Mouse (Mus musculus): ENCODE data around the gene Ly6g5b.

Ly6g5b gene

DNA sequence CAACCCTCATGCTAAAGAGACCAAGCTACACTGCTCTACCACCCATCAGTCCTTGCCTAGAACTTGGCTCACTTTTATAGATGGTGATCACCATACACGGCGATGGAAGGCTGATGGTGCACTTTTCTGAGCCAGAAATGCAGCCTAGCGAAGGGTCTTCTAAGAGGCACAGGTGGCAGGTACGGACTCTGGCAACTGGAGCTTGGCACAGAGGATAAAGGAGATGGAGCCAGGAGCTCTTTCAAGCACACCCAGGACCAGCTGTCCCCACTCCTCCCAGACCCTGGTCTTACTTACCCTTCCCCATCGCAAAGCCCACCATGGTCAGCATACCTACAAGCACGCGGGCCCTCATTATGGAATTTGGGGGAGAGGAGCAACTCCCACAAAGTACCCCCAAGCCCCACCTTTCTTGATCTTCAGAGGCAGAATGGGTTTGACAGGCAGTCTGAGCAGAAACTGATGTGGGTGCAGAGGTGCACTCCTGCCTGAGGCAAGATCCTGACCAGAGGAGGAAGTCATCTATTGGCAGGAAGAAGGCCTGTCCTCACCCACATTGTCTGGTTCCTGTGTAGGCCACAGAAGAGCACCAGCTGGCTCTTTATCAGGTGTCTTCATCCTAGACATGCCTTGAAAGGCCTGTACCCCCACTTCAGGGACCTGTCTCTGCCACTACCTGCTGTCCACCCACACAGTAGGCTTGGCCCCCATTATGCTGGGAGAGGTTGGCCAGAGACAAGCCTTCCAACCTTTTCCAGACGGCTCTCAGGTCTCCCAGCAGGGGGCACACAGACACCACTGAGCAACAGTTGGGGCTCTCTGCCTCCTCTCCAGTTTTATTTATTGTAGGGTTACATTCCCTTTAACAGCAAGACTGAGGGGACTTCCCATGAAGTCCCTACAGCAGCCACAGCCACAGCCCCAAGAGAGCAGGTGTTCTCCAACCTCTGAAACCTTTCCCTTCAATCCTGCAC lies at the start of gene Ly6g5b:
Gene Ly6g5b (minus strand): TSS at position 383 of the 974 bp plus-strand sequence.
- CTCF ChIA-PET: interaction anchor here (0.9 kb wide), 1 partner anchor 118 kb away, joined by 3 read pairs; the partner anchor contains the start of gene Atp6v1g2

DNA sequence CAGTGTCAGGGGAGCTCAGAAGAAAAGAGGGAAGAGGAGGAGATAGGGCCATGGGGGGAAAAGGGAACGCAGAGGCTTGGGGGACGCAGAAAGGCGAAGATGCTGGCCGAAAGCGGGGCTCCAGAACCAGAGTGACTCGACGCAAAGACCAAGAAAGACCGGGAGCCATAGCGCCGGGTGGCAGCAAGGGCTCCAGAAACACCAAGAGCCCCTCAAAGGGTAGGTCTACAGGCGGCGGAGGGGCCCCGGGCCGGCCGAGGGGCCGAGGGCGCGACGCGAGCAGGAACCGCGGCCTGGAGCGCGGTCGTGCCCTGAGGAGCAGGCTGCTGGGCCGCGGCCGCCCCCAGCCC lies 49.0 kb upstream of the Ly6g5b start:
- CTCF ChIA-PET: interaction anchor here (0.8 kb wide), 1 partner anchor 58 kb away, joined by 3 read pairs; no protein-coding TSS in a partner anchor

DNA sequence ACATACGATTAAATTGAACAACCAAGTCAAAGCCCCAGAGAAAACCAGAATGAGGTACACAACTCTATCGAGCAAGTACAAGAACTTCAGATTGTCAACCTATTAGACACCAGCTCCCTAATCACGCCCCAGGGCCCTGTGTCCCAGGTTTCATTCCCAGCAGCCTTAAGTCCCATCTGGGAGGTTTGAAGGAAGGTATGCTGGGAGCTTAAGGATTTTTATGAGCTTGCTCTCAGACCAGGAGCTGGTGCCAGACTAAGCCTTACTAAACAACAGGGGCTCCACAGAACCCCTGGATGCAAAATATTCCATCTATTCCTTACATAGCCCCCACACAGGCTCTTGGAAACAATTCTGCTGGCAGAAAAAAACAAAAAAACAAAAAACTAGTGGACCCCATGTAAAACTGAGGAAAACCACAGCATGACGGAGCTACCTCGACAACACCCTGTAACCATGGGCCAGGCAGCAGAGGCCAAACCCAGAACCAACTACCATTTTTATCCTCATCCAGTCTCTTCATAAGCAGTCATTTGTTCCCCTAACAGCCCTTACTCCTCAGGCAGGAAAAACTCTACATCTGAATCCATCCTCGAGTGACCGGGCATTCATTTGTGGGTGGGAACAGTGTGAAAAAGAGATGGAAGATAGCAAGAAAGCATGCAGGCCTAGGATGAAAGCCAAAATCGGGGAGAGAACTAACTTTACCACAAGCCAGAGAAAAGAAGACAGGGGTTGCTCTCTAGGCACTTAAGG lies 48.3 kb upstream of the Ly6g5b start:
- CTCF ChIA-PET: interaction anchor here (0.8 kb wide), 1 partner anchor 57 kb away, joined by 3 read pairs; no protein-coding TSS in a partner anchor

DNA sequence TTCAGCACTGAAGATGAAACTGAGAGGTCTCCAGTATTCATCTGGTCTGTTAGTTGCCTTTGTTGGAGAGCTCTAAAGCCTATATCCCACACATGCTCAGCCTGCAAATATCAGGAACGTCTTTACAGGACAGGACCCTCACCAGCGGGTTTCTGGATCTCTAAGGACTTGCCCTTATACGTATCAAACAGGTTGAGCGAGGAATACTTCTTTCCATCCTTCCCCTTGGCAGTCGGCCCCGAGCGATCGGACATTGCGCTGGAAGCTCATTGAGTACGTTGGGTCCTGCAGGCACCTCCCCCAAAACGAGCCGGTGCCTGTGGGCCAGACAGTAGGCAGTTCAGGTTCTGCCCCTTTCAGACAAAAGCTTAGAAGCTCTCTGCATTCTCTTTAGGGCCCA lies 47.5 kb upstream of the Ly6g5b start:
- CTCF ChIA-PET: no interaction called here

DNA sequence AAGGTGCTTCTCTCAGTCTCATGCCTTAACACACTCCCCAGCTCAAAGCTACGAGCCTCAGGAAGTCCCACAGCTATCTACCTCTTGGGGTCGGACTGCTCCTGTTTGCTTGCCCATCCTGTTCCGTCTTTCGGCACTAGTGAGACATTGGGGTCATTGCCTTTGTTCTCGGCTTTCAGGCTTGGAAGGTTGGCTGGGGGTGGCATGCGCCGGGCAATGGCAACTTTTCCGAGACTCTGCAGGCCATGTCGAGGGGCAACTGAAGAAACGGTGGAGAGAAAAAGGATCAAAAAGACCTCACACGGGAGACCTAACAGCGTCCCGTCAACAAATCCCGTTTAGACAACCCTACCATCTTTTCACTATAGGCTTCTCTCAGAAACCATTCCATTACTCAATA lies 46.9 kb upstream of the Ly6g5b start:
- CTCF ChIA-PET: no interaction called here

DNA sequence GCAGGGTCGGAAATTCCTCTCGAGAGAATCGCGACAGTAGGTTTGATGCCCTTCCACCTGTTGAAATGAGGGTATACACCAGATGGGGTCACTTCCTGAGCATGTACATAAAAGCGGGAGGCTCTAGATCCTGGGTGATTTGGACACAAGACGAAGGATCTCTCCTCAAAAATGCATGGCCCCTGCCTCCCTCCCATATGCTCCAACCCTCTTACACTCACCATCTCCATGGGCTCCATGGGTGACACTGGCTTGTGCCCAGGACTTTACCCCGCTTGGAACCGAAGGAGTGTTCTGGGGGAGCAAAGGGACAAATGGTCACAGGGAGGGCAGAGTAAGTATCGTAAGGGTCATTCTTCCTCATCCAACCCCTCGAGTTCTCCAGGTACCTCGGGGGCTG lies 46.2 kb upstream of the Ly6g5b start:
- CTCF ChIA-PET: no interaction called here

DNA sequence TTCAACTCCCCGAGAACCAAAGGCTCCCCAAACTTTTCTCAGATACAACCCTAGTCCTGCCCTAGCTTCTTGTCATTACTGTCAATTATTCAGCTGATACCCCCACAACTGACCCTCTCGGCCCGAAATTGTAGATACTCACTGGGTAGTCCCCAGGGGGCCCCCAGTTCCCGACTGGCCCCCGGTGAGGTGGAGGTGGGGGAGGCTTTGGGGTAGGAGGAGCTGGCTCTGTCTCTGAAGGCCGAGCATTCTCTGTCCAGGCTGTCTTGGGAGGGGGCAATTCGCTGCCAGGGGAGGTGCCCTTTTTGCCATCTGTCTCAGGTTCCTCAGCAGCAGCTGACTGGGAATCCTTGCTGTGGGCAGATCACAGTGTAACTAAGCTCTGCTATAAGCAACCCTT lies 44.4 kb upstream of the Ly6g5b start:
- CTCF ChIA-PET: interaction anchor here (0.6 kb wide), 1 partner anchor 54 kb away, joined by 3 read pairs; no protein-coding TSS in a partner anchor

DNA sequence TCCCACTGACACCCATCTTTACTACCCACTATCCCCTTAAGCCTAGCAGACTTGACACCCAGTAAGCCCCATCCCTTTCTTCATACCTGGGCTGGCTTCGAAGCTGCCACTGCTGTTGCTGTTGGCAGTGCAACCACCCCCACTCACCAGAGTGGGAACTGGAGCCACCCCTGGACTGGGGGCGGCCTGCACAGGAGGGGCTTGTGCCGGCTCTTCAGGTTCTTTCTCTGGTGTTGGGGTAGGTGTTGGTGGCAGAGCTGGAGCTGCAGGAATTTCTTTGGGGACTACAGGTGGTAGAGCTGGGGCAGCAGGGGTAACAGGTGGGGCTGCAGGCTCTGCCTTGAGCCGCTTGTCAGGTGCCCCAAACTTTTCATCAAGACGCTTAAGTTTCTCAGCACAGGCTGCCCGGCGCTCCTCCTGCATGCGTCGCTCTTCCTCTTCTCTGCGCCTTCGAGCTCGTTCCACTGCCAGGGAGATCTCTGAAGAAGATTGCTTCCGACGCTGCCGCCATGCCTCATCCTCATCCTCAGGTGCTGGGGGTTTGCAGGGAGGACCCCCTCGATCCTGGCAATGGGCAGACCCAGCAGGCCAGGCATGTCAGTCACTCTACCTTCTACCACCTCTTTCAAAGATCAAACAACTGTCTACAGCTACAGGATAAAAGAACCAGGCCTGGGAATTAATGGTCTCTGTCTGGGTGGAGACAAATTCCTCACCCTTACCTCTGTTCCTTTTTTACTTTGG lies 43.8 kb upstream of the Ly6g5b start:
- CTCF ChIA-PET: no interaction called here

DNA sequence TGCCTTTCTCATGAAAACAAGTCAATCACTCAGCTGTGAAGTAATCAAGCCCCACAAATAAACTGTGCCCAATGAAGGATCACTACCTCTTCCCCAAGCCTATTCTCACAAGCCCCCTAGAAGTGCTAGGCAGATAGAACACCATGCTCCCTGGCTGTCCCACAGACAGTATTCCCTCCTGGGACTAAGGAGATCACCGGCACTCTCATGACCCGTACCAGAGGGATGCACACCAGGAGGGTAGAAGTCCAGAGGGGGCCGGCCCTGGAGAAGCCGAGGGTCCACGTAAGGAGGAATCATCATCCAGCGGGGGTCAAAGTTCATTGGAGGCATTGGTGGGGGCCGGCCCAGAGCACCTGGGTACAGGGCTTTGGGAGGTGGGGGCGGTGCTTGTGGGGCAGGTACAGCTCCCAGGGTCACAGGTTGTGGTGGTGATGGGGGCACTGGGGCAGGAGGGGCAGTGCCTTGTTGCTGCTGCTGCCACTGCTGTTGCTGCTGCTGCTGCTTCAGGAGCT lies 42.5 kb upstream of the Ly6g5b start:
- CTCF ChIA-PET: no interaction called here

DNA sequence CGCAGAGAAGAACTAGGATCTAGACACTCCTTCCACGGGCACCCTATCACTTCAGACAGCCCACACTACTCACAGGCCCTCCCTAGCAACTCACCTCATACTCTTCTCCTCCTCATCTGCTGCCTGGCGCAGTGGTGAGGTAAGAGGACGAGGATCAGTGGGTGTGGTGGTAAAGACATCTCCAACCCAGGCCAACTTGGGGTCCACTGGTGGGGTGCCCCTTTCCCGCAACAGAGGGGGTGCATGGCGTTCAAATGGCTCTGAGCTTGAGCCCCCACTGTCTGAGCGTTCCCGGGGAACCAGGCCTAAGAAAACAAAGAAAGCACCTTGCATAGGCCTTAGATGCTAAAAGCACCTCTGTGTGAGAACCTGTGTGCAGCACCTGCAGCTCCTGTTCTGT lies 42.0 kb upstream of the Ly6g5b start:
- CTCF ChIA-PET: no interaction called here

DNA sequence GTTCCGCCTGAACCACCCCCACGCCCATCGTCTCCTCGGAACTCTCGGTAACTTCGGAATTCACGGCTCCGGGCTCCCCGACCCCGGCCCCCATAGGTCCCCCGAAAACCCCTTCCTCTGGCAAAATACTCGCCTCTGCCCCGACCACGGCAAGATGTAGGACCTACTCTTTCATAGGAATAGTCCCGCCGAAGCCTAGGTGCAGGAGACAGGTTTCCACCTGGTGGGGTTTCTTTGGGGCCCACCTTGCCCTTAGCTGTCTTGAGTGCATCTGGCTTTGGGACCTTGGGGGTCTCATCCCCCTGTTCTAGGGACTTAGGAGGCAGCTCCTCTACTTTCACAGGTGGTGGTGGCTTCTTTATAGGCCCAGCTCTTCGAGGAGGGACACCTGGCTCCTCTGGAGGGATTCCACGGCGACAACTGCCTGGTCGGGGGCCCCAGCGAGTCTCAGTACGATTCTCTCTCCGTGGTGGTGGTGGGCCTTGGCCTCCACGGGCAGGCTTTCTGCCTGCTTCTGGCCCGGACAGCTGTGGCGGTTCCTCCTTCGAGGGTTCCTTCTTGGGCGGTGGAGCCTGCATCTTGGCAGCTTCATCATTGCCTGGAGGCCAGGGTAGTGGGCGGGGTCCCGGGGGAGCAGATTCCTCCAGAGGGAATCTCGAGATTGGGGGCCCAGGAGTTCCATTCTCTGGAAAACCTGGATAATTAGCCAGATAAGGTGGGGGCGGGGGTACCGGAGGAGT lies 41.4 kb upstream of the Ly6g5b start:
- CTCF ChIA-PET: interaction anchor here (0.6 kb wide), 1 partner anchor 208 kb away, joined by 11 read pairs; no protein-coding TSS in a partner anchor

DNA sequence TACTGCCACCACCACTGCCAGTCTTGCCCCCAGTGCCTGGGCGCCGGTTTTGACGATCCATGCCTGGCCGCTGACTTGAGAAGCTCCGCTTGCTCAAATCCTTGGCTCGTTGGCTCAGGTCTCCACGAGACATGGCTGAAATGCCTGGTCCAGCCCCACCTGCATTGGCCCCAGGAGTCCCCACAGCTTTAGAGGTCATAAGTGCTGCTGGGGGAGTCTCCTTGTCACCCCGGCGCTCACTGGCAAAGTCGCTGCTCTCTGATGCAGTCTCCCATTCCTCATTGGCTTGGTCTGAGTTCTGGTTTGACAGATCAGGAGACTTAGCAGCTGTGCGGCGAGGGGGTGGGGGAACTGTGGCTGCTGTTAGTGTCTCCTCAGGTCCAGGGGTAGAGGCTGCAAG lies 40.2 kb upstream of the Ly6g5b start:
- CTCF ChIA-PET: interaction anchor here (0.5 kb wide), 1 partner anchor 80 kb away, joined by 3 read pairs; the partner anchor contains the start of gene Nfkbil1

DNA sequence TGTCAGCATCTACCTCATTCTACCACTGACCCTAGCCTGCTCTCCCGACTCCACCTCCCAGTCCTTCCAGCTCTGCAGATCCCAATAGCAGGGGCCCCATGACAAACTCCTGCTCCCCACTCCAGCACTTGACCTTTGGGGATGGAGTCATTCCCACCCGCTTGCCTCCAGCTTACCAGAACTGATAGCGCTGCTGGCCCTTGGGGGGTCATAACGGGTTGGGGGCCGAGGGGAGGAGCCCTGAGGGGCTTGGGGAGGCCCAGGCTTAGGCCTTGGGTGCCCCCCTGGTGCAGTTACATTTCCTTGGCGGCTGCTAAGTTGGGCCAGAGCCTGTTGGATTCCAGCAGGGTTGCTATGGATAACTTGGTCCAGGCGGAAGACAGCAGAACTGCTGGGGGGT lies 39.4 kb upstream of the Ly6g5b start:
- CTCF ChIA-PET: interaction anchor here (0.6 kb wide), 1 partner anchor 17 kb away, joined by 3 read pairs; no protein-coding TSS in a partner anchor

DNA sequence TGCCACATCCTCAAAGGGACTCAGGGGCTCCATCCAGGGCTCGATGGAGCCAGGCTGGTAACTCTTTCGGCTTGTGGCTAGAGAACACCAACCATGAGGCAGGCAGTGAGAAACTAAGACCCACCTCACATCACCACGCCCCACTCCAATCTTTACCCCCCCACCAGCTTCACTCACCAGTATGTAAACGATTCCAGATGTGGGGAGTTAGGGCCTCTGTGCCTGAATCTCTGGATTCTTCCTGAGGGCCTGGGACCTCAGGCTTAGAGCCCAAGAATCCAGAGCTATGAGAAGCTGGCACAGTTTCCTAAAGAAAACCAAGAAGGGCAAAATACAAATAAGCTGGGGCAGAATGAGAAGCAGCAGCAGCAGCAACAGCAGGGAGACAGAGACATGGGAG lies 38.7 kb upstream of the Ly6g5b start:
- CTCF ChIA-PET: no interaction called here

DNA sequence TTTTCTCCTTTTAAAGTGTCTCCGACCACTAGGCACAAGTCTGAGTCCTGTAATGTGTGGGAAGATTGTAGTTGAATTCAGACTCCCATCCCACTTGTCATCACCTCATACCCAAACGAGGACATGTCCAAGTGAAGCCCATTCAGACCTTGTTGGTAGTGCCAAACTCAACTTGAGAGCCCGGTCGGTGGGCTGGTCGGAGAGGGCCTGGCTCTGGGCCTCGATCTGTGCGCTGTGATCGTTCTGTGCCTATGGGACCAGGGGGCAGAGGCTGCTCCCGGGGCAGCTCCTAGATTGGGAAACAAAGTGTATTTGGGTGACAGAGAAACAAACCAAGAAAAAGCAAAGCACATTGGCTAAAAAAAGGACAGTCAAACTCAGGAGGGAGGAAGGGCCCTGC lies 37.8 kb upstream of the Ly6g5b start:
- CTCF ChIA-PET: interaction anchor here (0.6 kb wide), 1 partner anchor 79 kb away, joined by 7 read pairs; no protein-coding TSS in a partner anchor

DNA sequence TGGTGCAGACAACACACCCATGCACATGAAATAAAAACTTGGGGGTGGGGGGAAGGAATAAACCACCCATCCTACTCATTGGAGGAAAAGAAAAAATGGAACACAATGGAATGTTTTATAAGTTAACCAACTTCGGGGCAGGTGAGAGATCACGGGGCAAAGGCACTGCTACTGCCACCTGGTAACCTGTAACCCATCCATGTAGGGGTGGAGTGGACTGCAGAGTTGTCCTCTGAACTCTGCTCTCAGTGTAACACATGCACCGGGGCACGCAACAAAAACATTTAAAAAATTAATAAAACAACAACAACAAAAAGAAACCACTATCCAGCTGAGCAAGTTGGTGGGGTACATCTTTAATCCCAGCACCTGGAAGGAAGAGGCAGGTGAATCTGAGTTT lies 36.9 kb upstream of the Ly6g5b start:
- CTCF ChIA-PET: no interaction called here

DNA sequence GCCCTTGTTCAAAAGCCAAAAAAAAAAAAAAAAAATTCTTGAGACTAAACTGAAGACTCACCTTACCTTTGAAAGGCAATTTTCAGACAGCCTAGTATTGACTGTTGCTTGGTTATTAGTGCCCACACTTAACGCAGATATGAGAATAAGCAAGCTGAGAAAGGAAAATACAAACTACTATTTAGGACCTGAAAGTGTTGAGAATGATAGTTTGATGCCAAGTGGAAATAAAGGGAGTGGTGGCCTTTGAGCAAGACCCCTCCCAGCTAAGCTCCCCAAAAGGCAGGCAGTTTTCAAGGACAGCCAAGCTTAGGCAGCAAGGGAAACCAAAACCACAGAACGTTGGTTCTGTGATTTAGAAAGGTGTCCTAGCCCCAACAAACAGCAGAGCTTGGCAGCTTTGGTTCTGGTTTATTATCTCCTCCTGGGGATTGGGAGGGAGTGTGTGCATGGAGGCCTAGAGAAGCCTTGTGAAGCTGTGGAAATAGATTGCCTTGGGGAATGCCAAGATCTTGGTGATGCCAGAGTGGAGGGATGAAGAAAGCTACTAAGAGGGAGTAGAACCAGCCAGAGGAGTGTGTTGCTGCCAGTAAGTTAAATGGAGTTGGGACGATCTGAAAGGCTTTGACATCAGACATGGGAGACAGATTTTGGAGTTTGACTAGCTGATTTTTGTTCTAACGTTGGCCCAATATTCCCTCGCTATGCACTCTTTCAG lies 32.9 kb upstream of the Ly6g5b start:
- CTCF ChIA-PET: interaction anchor here (0.7 kb wide), 1 partner anchor 1459 kb away, joined by 5 read pairs; no protein-coding TSS in a partner anchor

DNA sequence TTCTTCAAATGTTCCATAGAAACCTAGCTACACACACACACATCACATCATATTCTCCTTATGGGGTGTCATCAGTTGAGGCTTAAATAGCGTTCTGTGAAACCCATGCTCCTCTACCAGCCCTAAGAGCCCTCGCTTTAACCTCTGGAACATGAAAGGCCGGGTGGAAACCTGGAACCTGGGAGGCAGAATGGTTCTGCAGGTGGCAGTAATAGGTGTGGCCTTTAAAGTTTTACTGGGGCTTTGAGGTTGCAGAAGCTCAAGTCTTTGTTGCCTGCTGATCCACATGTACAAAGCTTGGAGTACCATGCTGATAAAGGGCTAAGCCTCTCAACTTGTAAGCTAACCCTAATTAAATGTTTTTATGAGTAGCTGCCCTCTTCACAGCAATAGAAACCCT lies 32.1 kb upstream of the Ly6g5b start:
- CTCF ChIA-PET: interaction anchor here (0.5 to 0.6 kb wide), 2 partner anchors 30 to 68 kb away, joined by 3 read pairs; no protein-coding TSS in a partner anchor

DNA sequence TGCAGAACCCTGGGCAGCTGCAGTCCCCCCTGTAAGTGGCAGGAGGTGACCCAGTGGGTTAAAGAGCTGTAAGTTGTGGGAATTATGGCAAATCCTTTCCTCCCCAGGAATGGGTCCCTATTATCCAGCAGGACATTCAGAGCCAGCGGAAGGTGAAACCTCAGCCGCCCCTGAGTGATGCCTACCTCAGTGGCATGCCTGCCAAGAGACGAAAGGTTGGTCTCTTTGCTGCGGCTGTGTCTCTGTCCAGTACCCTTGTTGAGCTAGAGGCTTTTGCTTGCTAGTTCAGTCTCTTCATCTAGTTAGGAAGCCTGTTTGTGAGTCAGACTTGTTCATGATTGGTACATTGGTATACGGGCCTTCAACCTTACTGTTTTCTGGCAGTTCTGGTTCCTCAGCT lies 30.9 kb upstream of the Ly6g5b start:
- CTCF ChIA-PET: interaction anchor here (0.6 kb wide), 1 partner anchor 22 kb away, joined by 3 read pairs; no protein-coding TSS in a partner anchor

DNA sequence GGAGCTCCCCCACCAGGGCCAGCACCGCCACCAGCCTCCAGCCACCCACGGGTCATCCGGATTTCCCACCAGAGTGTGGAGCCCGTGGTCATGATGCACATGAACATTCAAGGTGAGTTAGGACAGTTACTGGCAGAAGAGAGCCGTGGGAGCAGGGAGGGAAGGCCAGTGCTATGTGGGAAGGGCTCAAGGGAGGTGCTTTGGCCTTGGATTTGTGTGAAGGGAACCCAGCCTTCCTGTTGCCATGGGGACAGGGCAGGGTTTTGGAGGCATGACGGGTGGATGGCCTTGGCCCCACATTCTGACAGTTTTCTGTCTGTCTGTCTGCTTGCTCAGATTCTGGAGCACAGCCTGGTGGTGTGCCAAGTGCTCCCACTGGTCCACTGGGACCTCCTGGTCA lies 26.7 kb upstream of the Ly6g5b start:
- CTCF ChIA-PET: interaction anchor here (0.7 kb wide), 2 partner anchors 27 to 35 kb away, joined by 3 to 4 read pairs; no protein-coding TSS in a partner anchor

Measured in spleen, embryonic (tissue).